Mouse (Mus musculus): Measurements from ENCODE around the gene Timm17a.

- TF ChIP-seq NANOG (IDR thresholded peaks at IDR 0.05; ENCODE audit: borderline replicate concordance, low read length) (no peak), CTCF (conservative IDR thresholded peaks at IDR 0.05; ENCODE audit: low read length) (no peak)
Measured at GRCm38 (mm10) chr1:135263316-135263715, 50.3 kb downstream of the Timm17a start.

Data from E14TG2a.4 (cell line).